Mouse (Mus musculus): Measurements from ENCODE around the gene Wdr20rt.
"Not testable (repeated sequence)": the region's sequence is repeated elsewhere in the genome, so short reads cannot be mapped to it uniquely, and the experiment has no call there.

Wdr20rt gene
- long read RNA-seq, experiment 1 = 0 reads
- long read RNA-seq, experiment 2 = 0 reads

DNA sequence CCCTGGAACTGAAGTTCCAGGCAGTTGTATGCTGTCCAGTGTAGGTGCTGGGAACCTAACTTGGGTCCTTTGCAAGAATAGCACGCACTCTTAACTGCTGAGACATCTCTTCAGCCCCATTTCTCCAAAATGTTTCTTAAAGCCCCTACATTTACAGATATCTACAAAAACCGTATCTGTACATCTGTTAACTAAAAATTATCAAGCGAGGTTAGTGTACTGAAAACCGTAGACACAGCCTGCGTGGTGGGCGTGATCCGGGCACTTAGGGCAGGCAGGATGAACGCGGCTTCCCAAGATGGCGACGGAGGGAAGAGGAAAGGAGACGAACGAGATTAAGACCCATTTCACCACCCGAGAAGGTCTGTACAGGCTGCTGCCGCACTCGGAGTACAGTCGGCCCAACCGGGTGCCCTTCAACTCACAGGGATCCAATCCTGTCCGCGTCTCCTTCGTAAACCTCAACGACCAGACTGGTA lies at the start of gene Wdr20rt:
TSS of gene Wdr20rt (plus strand) at position 51 of the 479 bp plus-strand sequence.
- intact Hi-C loops (cut with DNase I) = no loop called here

DNA sequence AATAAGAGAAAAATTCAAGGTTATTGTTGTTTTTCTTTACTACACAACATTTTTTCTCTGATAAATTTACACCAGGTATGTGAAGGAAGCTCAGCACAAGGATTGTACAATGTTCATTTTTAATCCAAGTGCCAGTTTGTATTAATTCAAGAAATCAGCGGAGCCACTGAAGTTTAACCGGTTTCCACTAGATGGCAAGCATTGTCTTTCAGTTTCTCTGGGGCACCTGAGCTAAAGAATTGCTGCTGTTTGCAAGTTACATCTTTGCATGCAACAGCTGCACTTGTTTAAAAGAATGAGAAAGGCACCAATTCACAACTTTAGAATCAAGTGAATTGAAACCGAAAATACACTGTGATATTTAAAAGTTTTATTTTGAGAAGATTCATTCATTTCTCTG lies 38.0 kb upstream of the Wdr20rt start:
- intact Hi-C loops (cut with DNase I) = no loop called here

DNA sequence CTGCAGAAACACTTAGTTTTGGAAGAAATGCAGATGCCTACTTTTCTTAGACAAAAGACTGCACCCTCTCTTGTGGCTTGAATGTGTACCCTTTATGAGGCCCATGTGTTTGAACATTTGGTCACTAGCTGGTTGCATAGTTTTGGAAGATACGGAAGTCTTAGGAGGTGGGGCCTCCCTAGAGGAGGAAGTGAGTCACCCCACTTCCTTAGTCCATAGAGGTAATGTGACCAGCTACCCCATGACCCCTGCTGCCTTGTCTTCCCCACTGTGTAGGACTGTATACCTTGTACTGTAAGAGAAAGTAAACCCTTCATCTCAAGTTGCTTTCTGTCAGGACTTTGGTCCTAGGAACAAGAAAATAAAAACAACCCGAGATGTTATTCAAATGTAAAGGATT lies 36.1 kb upstream of the Wdr20rt start:
- intact Hi-C loops (cut with DNase I) = no loop called here

DNA sequence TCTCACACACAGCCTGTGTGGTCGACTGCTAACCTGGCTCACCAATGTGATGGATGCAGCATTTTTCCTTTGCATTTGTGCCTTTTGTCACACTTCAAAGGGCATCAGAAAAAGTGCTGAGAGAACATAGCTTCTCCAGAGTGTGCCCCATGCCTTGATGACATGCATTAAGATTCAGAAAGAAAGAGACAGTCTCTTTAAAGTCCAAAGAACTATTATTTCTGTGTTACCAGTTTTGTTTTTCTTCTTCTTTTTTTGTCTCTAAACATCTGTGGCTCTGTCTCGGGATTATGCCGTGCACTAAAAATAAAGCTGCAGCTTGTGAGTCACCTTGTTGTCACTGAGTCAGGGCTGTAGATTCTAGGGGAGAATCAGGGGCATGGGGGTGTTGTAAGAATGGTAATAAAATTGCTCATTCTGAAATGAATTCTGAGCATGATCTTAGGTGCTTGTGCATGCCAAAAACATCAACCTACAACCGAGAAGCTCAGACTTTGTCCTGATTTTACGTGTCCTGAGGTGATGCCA lies 31.2 kb upstream of the Wdr20rt start:
- intact Hi-C loops (cut with DNase I) = no loop called here

DNA sequence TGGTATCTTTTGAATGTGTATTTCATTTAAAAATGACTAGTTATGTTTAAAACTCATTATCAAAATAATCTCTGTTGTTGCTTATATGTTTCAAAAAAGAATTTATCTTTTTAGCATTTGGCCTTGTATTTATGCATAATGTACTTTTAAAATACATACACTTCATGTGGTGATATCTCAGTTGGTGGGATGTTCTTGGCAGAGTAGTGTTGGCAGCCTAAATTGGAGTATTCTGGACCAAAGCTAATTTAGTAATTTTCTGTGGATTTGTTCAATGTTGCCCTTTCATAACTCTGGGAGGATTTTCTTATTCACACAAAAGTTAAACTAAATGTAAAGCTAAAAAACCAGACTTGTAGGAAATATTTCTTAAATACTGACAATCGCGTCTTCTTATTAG lies 23.5 kb upstream of the Wdr20rt start:
- intact Hi-C loops (cut with DNase I) = no loop called here

DNA sequence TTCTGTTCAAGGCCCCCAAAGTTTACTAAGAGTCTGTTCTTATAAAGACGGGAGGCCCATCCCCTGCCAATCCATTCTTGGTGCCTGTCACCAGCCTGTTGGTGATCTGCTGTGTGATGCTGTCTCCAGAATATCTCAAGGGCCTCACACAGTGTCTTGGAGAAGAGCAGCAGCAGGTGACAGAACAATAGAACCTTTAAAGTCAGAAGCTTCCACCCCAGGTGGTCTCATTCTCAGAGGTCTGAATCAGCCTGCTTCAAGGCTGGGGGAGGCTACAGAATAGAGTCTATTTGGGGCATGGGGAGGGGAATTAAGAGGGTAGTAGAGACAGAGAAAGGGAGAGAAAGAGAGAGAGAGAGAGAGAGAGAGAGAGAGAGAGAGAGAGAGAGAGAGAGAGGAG lies 18.9 kb upstream of the Wdr20rt start:
- intact Hi-C loops (cut with DNase I) = no loop called here

DNA sequence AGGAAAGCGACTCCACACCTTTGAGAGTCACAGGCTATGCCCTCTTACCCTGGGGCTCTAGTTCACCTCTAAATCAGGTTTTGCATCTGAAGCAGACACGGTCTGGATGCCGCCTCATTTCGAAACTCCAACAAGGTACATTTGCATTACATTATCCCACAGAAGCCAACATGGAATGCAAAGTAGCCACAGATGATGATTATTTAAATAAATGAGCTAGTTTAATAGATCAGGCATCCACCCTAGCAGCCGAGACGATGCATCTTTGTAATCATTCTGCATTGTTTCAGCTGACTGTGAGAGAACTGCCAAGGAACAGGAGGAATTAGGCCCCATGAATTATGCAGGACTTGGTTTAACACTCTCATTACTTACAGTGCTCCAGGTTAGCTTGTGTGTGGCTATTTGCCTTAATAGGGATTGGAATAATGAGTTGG lies 8.9 kb upstream of the Wdr20rt start:
- intact Hi-C loops (cut with DNase I) = no loop called here

DNA sequence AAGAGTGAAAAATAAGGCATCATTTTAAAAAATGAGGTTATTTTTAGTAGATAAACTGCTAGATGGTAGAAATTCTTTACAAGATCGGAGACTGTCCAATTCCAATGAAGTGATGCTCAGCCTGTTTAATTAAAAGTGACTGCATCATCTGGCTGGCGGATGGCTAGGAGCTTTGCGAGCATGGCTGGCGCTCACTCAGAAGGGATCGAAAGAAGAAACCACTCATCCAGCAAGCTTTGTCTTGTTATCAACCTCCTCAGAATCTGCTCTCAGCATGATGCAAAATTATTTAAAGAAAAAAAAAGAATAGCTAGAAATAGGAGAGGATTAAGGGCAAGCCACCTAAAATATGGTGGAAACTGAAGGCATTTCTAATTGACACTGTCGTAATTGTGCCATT lies 3.3 kb downstream of the Wdr20rt start:
- intact Hi-C loops (cut with DNase I) = no loop called here

DNA sequence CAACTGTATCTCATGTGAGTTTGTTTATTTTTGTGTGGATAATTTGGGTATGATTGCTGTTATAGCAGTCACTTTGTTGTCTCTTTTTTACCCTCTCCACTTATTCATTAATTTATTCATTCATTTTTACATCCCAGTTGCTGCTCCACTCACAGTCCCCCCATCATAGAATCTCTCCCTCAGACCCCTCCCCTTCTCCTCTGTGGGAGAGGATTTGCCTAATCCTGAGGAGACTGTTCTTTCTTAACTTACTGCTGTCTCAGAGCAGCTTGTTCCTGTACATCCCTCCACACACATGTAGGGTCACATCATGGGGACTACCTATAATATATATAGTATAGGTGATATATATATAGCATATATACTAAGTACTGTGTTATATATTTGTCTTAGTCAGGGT lies 3.7 kb downstream of the Wdr20rt start:
- intact Hi-C loops (cut with DNase I) = no loop called here

DNA sequence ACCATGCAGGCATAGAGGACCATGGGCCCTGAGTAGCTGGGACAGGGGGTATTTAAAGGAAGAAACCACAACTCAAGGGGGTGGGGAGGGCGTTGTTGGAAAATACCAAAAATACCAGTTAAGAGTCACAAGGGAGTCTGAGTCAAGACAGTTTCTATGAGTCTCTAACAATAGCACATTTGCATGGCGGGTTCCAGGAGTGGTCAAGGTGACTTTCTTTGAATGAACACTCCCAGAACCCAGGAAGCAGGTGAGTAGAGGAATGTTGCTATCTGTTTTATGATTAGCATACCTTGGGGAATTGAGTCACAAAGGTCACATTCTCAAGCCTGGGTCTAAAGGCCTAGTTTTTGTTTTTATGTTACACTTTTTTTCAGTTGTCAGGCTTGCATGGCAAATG lies 7.5 kb downstream of the Wdr20rt start:
- intact Hi-C loops (cut with DNase I) = not testable (repeated sequence)

DNA sequence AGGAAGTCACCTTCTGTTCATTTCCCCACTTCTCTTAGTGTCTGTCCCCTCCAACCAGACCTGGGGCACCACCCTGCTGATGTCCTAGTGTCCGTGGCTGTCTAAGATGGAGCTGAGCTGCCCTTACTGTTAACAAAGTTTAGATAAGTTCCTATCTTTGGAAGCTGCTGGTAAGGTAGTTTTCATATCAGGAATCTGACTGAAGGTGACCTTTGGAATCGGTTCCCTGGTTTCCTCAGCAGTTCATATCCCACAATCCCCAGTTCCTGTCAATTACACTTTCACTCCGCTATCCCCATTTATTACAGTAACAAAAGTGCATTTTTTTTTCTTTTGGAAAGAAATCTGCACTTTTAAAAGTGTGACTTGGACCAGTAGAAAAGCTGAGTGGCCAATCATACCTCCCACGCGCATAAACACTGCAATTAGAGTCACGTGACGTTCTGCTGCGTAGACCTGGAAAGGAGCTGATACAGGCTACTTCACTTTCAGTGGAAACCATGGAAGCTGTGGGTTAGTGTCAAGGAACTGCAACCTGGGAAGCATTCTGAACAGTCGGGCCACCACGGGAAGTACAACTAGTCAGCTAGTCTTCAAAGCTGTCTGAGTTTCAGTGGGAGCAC lies 24.9 kb downstream of the Wdr20rt start:
- intact Hi-C loops (cut with DNase I) = no loop called here

DNA sequence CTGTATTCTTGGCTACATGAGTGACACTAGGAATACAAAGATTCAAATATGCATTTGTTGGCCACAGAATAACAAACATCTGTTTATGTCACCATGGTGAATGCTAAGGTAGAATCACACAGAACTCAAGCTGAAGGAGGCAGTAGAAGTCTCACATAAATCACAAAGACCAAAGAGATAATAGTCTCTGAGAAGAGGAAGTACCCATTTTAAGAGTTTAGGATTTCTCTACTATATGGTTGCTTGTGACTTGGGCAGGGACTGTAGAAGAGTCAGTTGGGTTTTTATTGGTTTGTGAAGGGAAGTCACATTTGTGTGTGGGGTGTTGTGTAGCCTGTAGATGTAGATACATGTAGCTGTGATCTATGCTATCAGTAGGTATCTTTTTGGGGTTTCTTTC lies 31.6 kb downstream of the Wdr20rt start:
- intact Hi-C loops (cut with DNase I) = no loop called here

DNA sequence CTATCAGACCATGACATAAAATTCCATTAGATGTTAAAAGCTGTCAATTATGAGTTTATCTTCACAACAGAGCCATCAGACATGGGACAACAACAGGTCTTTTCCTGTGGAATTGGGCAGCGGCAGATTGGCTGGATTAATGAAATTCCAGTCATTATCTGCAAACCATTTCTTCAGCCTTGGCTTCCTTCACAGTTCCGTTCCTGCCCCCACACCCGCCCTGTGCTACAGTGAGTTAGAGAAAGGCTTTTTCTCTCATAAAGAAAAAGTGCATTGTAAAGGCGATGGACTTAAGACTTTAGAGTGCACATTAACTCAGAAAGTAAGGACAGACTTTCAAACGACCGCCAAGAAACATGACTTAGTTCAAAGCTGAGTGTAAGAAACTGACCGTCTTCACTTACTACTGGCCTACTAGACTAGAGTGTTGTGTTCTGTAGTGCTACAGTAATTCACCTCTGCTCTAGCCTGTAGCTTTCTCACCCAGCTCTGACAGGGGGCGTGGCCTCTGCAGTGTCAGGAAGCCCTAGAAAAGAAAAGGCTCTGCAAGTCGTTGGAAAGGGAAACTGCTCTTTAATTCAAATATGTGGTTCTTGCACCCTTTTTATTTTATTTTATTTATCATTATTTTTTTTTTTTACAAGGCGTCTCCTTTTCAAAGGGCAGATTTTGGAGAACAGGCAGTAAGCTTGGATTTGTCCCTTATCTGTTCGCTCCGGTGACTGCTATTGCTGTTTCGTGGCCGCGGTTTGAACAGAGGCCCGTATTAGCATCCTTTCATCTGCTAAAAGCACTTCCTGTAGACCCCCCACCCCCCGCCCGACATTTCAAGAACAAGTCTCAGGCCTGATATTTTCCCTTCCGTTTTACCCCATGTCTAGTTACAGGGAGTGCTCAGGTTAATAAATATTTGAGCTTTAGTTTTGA lies 33.2 kb downstream of the Wdr20rt start:
- intact Hi-C loops (cut with DNase I) = no loop called here

DNA sequence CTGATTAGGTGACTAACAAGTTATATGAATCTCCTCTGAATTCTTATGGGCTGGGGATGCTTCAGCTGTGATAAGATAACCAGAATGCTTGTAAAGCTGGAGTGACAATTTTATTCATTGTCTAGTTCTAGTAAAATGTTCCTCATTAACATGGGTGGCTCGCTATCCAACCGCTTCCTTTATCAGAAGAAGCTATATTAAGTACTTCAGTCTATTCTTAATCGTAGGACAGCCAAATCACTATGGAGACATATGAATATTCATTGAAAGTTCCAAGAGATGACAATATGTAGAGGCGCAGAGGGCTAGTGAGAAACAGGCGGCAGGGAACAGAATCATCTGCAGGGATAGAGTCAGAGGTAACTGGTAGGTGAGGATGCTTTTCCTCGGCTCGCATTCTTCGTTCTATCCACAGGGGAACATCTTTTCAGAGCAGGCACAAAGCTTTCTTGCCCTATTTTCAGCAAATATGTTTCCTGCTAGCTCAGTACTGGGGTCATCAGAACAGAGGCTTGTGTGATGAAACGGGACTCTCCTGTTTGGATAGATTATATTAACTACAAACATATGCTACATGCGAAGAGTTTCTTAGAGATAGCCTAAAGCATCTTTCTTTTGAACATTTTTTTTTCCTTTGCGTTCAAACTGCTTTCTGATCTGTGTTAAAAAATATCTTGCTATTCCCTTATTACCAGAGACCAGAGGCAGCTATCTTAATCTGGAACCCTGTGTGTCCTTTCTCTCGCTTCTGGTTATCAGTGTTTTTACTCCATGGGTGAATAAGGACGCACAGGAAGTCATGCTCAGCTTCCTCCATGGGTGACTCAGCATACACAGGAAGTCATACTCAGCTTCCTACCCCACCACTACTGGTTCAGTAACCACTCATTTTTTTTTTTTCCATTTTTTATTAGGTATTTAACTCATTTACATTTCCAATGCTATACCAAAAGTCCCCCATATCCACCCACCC lies 34.1 kb downstream of the Wdr20rt start:
- intact Hi-C loops (cut with DNase I) = no loop called here

DNA sequence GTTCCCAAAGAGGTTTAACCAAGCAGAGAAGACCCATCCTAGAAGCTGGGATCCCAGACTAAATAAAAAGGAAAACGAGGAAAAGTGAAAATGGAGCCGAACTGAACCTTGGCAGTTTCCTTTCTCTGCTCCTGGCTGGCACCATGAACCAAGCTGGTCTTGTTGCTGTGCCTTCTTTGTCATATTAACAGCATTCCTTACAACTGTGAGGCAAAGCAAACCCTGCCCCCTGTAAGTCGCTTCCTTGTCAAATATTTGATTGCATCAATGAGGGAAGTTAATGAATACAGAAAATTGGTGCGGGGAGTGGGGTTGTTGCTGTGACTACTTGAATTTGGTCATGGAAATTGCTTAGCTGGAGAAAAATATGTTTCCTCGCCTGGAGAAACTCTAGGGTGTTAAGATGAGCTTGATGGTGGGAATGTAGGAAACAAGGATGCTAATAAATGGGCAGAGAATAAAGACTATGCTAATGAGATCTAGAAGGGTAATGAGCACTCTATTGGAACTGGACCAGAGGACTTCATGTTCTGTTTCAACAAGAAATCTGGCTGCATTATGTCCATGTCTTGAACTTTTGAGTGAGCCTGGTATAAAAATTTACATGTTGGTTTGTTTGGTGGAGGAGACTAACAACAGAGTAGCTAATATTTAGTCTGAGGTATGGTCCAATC lies 43.1 kb downstream of the Wdr20rt start:
- intact Hi-C loops (cut with DNase I) = no loop called here

DNA sequence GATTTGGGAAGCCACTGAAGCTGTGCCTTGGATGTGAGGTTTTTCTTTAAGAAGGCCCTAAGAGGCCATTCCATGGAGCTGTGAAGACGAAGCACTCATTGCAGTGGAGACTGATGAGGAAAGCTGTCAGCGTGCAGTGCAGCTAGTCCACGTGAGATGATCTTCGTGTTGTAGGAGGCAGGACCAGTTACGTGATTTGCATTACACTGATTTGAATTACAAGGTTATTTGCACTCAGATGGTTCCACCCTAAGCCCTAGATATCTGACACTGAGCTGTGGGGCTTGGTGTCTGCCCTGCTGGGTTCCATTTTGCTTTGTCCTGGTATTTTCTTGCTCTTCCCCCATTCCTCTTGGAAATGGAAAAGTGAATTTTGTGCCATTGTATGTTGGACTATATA lies 44.1 kb downstream of the Wdr20rt start:
- intact Hi-C loops (cut with DNase I) = no loop called here

DNA sequence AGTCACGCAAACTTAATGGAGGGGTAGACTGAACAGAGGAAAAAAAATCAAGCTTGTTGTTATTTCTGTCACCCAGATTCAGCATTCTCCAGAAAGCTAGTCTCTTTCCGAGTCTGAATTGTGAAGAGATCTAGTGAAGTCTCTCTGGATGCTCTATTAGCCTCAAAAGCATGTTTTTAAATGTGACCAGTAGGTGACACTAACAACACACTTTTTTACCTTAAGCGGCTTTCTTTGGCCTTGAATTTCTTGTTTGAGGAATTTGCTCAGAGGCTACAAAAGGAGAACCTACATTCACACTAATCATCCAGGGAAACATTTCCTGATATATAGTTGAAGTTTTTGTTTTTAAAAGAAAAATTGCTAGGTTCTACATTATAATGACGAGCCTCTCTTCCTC lies 48.5 kb downstream of the Wdr20rt start:
- intact Hi-C loops (cut with DNase I) = no loop called here
